Mouse (Mus musculus): ENCODE data around the gene Otop3.

Gene Otop3

GRCm38 (mm10) chr11:115301351-115301750, 33.2 kb upstream of the Otop3 start:
- ChIA-PET POLR2A (interaction anchor here in 3 of 4 experiments (0.6 to 1.1 kb wide), 6 partner anchors 25 to 512 kb away, joined by 3 to 5 read pairs (median 3); partner anchors contain the start of genes Caskin2 (in 1 of the 3) and Fdxr (in 1 of the 3)), CTCF (interaction anchor here (0.6 to 2.0 kb wide), 18 partner anchors 16 to 512 kb away, joined by 3 to 10 read pairs (median 4); partner anchors contain the start of gene Caskin2 (in 1 of the 4))

- ChIA-PET CTCF (interaction anchor here in 1 of 4 experiments (2.3 kb wide), 1 partner anchor 78 kb away, joined by 6 read pairs; no protein-coding TSS in a partner anchor), POLR2A (interaction anchor here in 2 of 4 experiments (0.6 to 1.4 kb wide), 2 partner anchors 78 to 193 kb away, joined by 3 read pairs; no protein-coding TSS in a partner anchor)
These were observed 31.4 kb upstream of the Otop3 start for GRCm38 (mm10) chr11:115303167-115303566.

GRCm38 (mm10) chr11:115306863-115307262, 27.7 kb upstream of the Otop3 start, which contains the start of gene Otop2:
Otop2 (plus strand) TSS chr11:115307163.
- POLR2A ChIA-PET: interaction anchor here in 1 of 4 experiments (0.9 to 1.1 kb wide), 2 partner anchors 9 to 30 kb away, joined by 4 to 5 read pairs; partner anchors contain the start of genes Fads6 and Fdxr
- CTCF ChIA-PET: interaction anchor here (0.5 to 2.2 kb wide), 6 partner anchors 8 to 1144 kb away, joined by 3 to 7 read pairs (median 4); partner anchors contain the start of gene Ush1g (in 1 of the 4)

- POLR2A ChIA-PET: no interaction called here
These were observed 25.8 kb upstream of the Otop3 start for GRCm38 (mm10) chr11:115308781-115309180.

GRCm38 (mm10) chr11:115314249-115314648, 20.3 kb upstream of the Otop3 start:
- ChIA-PET CTCF (interaction anchor here in 2 of 4 experiments (0.6 to 1.1 kb wide), 2 partner anchors 19 to 44 kb away, joined by 3 read pairs; no protein-coding TSS in a partner anchor), POLR2A (no interaction called here)

More at GRCm38 (mm10) chr11:115308781-115309180, 25.8 kb upstream of the Otop3 start:
- CTCF ChIA-PET: interaction anchor here in 1 of 4 experiments (1.0 kb wide), 1 partner anchor 11 kb away, joined by 3 read pairs; the partner anchor contains the start of gene Fads6

GRCm38 (mm10) chr11:115317204-115317603, 17.3 kb upstream of the Otop3 start:
- POLR2A ChIA-PET: interaction anchor here in 2 of 4 experiments (0.6 to 1.6 kb wide), 8 partner anchors 20 to 577 kb away, joined by 3 to 4 read pairs (median 3); partner anchors contain the start of genes Fads6 (in 1 of the 2), Fdxr (in 1 of the 2), Hid1 (in 1 of the 2) and Jpt1 (in 1 of the 2)
- CTCF ChIA-PET: interaction anchor here in 3 of 4 experiments (0.5 to 2.7 kb wide), 10 partner anchors 10 to 236 kb away, joined by 3 to 12 read pairs (median 4); partner anchors contain the start of gene Otop2 (in 1 of the 3)

GRCm38 (mm10) chr11:115318245-115319027, 16.1 kb upstream of the Otop3 start:
- POLR2A ChIA-PET: interaction anchor here in 3 of 4 experiments (0.5 to 1.6 kb wide), 14 partner anchors 14 to 328 kb away, joined by 3 to 7 read pairs (median 3); partner anchors contain the start of genes Fdxr (in 1 of the 3), Jpt1 (in 1 of the 3), Otop3 (in 1 of the 3) and Slc9a3r1 (in 1 of the 3)
- CTCF ChIA-PET: interaction anchor here (0.6 to 2.7 kb wide), 12 partner anchors 11 to 1124 kb away, joined by 3 to 12 read pairs (median 4); partner anchors contain the start of gene Otop2 (in 1 of the 4)

GRCm38 (mm10) chr11:115319704-115320383, 14.7 kb upstream of the Otop3 start:
- ChIA-PET POLR2A (interaction anchor here in 3 of 4 experiments (0.6 to 1.6 kb wide), 6 partner anchors 8 to 272 kb away, joined by 3 to 6 read pairs (median 4); partner anchors contain the start of gene Fdxr (in 2 of the 3)), CTCF (interaction anchor here (0.5 to 1.3 kb wide), 17 partner anchors 8 to 821 kb away, joined by 3 to 11 read pairs (median 3); no protein-coding TSS in a partner anchor)

GRCm38 (mm10) chr11:115321906-115322693, 12.4 kb upstream of the Otop3 start, which contains the start of gene Ush1g:
Ush1g (minus strand) TSS chr11:115322041.
- ChIA-PET CTCF (interaction anchor here (0.6 to 2.2 kb wide), 38 partner anchors 8 to 1501 kb away, joined by 3 to 27 read pairs (median 3); partner anchors contain the start of genes Otop3 (in 2 of the 4), Fads6 (in 1 of the 4), Hid1 (in 1 of the 4) and Otop2 (in 1 of the 4)), POLR2A (interaction anchor here in 3 of 4 experiments (0.5 to 1.1 kb wide), 8 partner anchors 17 to 1073 kb away, joined by 3 to 5 read pairs (median 4); partner anchors contain the start of gene Fdxr (in 1 of the 3))

- POLR2A ChIA-PET: interaction anchor here in 1 of 4 experiments (0.7 kb wide), 1 partner anchor 1129 kb away, joined by 3 read pairs; no protein-coding TSS in a partner anchor
These were observed 11.2 kb upstream of the Otop3 start for GRCm38 (mm10) chr11:115323354-115323753.

GRCm38 (mm10) chr11:115326730-115327129, 7.8 kb upstream of the Otop3 start:
- CTCF ChIA-PET: interaction anchor here in 1 of 4 experiments (1.3 to 2.3 kb wide), 2 partner anchors 27 to 124 kb away, joined by 4 to 5 read pairs; no protein-coding TSS in a partner anchor
- POLR2A ChIA-PET: interaction anchor here in 2 of 4 experiments (1.4 to 1.5 kb wide), 2 partner anchors 18 to 163 kb away, joined by 3 read pairs; partner anchors contain the start of gene Slc9a3r1 (in 1 of the 2)

More at GRCm38 (mm10) chr11:115323354-115323753, 11.2 kb upstream of the Otop3 start:
- CTCF ChIA-PET: interaction anchor here (0.6 to 2.2 kb wide), 10 partner anchors 15 to 99 kb away, joined by 3 to 27 read pairs (median 4); partner anchors contain the start of gene Fads6 (in 1 of the 4)

GRCm38 (mm10) chr11:115329339-115329738, 5.2 kb upstream of the Otop3 start:
- POLR2A ChIA-PET: no interaction called here

GRCm38 (mm10) chr11:115335223-115335622, 692 bp downstream of the Otop3 start:
- CTCF ChIA-PET: interaction anchor here (0.6 to 2.8 kb wide), 12 partner anchors 10 to 157 kb away, joined by 3 to 9 read pairs (median 4); partner anchors contain the start of genes Ush1g (in 2 of the 4), Fads6 (in 1 of the 4) and Nt5c (in 1 of the 4)
- POLR2A ChIA-PET: interaction anchor here in 2 of 4 experiments (0.6 to 2.0 kb wide), 4 partner anchors 10 to 1255 kb away, joined by 3 to 7 read pairs (median 4); no protein-coding TSS in a partner anchor

More at GRCm38 (mm10) chr11:115329339-115329738, 5.2 kb upstream of the Otop3 start:
- CTCF ChIA-PET: interaction anchor here in 2 of 4 experiments (0.6 to 1.4 kb wide), 4 partner anchors 21 to 101 kb away, joined by 3 to 12 read pairs (median 4); no protein-coding TSS in a partner anchor

GRCm38 (mm10) chr11:115336115-115336514, 1.6 kb downstream of the Otop3 start:
- CTCF ChIA-PET: interaction anchor here in 3 of 4 experiments (0.6 to 1.6 kb wide), 10 partner anchors 9 to 134 kb away, joined by 3 to 9 read pairs (median 4); partner anchors contain the start of genes Fads6 (in 1 of the 3) and Ush1g (in 1 of the 3)
- POLR2A ChIA-PET: interaction anchor here in 2 of 4 experiments (0.8 to 2.0 kb wide), 2 partner anchors 10 to 45 kb away, joined by 4 to 7 read pairs; partner anchors contain the start of gene Cdr2l (in 1 of the 2)

GRCm38 (mm10) chr11:115337350-115337749, 2.8 kb downstream of the Otop3 start:
- POLR2A ChIA-PET: interaction anchor here in 3 of 4 experiments (0.6 to 1.1 kb wide), 4 partner anchors 9 to 199 kb away, joined by 3 to 7 read pairs (median 4); partner anchors contain the start of genes Nat9 (in 1 of the 3) and Tmem104 (in 1 of the 3)
- CTCF ChIA-PET: interaction anchor here in 2 of 4 experiments (0.9 to 2.6 kb wide), 4 partner anchors 15 to 57 kb away, joined by 3 to 12 read pairs (median 6); partner anchors contain the start of gene Ush1g (in 1 of the 2)

Data from embryonic stem cell, embryonic (primary cell).